Mouse (Mus musculus): ENCODE measurements around the gene Lyar.

GRCm38 (mm10) chr5:38241966-38242365 lies 21.7 kb downstream of the Lyar start:
- TF ChIP-seq ZNF384 (IDR thresholded peaks at IDR 0.05; ENCODE audit: low read depth, low read length) (no peak), MAFK (IDR thresholded peaks at IDR 0.05; ENCODE audit: insufficient read depth, low read depth, low read length) (no peak), HCFC1 (IDR thresholded peaks at IDR 0.05; ENCODE audit: borderline replicate concordance, insufficient read depth, low read length) (no peak)

Data from ES-E14 (cell line).